Mouse (Mus musculus) v-Abl transformed pro-B cells (cell line): ENCODE measurements around the gene Kantr.

Source experiments
- in situ Hi-C, 2 experiments: fragments of 400-800 bp; cut with MboI; formaldehyde crosslinking; loops; one replicate each; pipeline ENCODE4 v1.15.1; 2025; ENCODE audit not compliant: unreplicated experiment in 2 of 2

Kantr gene

DNA sequence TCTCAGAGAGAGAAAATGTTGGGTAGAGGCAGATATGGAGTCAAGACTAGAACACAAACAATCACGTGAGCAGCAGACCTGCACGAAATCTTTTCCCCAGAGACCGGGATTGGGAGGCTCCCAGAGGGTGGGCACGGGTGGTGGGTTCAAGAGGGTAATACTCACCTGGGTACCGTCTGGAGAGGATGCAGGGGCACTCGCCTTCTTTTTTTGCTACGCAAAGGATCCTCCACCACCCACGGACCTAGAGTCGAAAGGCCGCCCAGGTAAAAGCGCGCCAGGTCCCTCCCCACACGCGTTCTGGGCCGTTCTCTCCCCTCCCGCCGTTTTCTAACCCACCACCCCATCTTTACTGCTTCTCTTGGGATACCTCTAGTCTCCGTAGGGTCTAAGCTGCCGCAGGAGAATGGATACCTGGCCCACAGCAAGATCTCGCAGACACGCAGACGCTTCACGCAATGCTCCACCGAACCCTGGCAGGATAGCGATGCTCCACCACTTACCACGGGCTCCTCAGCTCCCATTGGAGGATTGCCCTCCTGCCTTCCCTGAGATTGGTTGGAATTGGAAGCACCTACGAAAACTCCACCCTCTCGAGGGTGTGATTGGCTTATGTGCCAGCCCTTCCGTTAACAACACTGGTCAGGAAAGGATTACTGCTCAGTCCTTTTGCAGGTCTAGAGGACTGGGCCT is at the start of gene Kantr:
TSS of gene Kantr (minus strand) at position 500 of the 693 bp plus-strand sequence.
- in situ Hi-C loops, result loop anchor here in 1 of 2 experiments (25.0 kb wide), 1 partner anchor 185 kb away; no protein-coding TSS in a partner anchor

DNA sequence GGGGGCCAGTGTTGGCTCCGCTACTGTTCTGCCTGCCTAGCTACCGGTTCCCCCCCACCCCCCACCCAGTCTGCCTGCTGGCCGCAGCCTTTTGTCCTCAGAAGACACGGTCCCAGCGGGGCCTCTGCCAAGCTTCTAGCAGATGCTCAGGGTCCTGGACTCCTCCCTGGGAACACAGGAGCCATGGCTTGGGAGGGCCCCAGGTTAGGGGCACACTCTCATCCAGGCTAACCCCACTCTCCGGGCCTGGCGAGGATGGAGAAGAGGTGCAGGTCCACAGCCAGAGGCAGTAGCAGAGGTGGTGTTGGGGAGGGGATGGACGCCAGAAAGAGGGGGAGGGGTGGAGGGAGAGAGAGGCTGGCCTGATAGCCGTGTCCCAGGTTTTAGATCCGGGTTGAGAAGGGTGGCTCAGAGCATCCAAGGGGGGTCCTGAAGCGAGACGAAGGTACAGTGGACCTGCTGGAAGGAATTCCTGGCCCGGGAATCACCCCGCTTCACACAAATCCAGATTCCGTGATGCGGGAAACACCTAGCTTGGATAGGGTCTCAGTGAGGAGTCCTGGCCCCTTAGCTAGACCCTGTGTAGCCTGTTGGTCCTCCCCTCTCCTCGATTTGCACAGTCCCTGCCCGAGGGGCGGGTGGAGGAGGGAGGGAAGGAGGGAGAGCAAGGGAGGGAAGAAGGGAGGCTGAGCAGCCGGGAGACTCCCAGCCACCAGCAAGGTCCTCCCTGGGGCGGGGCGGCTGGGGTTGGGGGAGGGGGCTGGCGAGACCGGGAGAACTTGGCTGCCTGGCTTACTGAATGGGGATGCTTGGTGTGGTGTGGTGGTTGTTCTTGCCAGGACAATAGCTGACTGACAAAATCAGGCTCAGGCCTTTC is 41.3 kb upstream of the Kantr start, which contains the start of gene Gpr173:
TSS of gene Gpr173 (minus strand) at position 308 of the 877 bp plus-strand sequence.
- in situ Hi-C loops, result no loop called here

DNA sequence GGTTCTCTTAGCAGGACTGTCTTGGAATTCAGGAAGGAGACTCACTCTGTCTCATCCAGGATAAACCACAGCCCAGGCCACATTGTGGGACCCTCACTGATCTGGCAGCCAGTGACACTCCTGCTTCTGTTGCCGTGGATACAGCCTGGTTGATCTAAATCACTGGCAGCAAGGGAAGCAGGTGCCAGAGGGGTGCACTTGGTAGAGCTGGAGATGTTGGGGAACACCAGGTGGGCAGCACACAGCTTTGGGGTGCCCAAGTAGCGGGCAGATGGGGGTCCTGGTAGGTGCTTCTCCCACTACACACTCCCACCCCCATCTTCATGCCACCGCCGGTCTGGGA is 40.7 kb upstream of the Kantr start:
- in situ Hi-C loops, result no loop called here

- in situ Hi-C loops, result no loop called here
Observed at GRCm38 (mm10) chrX:152366418-152366817, 39.1 kb upstream of the Kantr start.

- in situ Hi-C loops, result no loop called here
Observed at GRCm38 (mm10) chrX:152352553-152353153, 25.4 kb upstream of the Kantr start.

- in situ Hi-C loops, result loop anchor here in 1 of 2 experiments (10.0 to 25.0 kb wide), 2 partner anchors 102 to 165 kb away; no protein-coding TSS in a partner anchor
Observed at GRCm38 (mm10) chrX:152347041-152347440, 19.7 kb upstream of the Kantr start.

- in situ Hi-C loops, result loop anchor here in 1 of 2 experiments (10.0 to 25.0 kb wide), 2 partner anchors 102 to 166 kb away; no protein-coding TSS in a partner anchor
Observed at GRCm38 (mm10) chrX:152346587-152346986, 19.3 kb upstream of the Kantr start.

- in situ Hi-C loops, result loop anchor here in 1 of 2 experiments (10.0 to 25.0 kb wide), 2 partner anchors 98 to 169 kb away; no protein-coding TSS in a partner anchor
Observed at GRCm38 (mm10) chrX:152342903-152343302, 15.6 kb upstream of the Kantr start.

DNA sequence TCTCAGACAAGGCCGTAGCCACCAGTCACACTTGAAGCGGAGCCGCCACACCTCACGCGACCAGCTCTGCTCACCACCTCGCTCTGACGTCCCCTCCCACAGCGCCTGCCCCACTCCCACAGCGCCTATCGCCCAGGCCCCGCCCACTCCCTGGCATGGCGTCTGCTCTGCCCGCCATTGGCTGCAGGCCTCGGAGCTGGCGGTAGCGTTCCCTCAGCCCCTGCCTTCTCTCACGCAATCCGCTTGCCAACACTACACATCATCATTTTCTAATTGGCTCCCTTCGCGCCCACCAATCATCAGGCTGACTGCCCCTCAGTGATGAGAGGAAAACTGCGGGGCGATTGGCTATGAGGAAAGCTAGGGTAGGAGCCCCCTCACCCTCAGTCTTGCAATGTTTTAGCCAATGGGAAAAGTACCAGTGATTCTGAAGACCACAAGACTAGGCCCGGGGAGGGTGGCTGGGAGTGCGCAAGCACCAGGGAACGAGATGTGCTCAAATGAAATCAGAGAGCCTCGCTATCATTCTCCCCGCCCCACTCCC is 15.1 kb upstream of the Kantr start, which contains the start of gene Tspyl2:
TSS of gene Tspyl2 (minus strand) at position 68 of the 544 bp plus-strand sequence.
- in situ Hi-C loops, result loop anchor here in 1 of 2 experiments (10.0 to 25.0 kb wide), 2 partner anchors 98 to 170 kb away; no protein-coding TSS in a partner anchor

- in situ Hi-C loops, result loop anchor here in 1 of 2 experiments (10.0 to 25.0 kb wide), 2 partner anchors 97 to 171 kb away; no protein-coding TSS in a partner anchor
Observed at GRCm38 (mm10) chrX:152341496-152341895, 14.2 kb upstream of the Kantr start.

DNA sequence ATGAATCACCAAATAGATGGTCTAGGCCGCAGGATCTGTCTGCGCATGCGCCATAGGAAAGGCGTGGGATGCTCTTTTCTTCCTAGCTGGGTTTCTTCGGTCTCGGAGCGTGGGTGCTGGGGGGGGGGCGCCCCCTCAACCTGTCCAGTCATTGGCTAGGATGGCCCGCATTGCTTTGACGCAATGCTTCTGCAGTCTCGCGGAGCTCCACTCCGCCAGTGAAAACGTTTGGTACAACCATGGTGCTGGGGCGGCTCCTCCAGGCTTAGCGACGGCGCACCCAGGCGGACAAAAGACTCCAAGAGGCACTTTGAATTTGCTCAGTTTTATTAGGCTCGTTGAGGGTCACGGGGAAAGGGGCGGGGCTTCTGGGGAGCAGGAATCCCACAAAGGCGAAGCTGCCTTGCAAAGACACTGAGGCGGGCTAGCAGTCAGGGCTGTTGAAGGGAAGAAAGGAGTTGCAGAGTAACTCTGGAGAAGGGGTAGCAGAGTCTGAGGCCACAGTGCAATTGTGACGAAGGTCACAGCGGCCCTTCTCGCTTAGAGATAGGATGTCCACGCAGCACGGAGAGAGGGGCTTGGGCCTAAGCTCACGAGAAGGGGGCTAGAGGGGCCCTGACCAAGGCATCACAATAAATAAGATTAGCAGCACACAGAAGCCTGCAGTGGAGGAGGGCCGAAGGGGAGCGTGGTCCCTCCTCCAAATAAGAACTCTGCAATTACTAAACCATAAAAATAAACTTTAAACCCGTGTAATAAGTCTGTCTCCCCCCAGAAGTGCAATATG is 9.4 kb upstream of the Kantr start:
- in situ Hi-C loops, result loop anchor here in 1 of 2 experiments (25.0 kb wide), 1 partner anchor 176 kb away; no protein-coding TSS in a partner anchor

GRCm38 (mm10) chrX:152336123-152336522 is 8.8 kb upstream of the Kantr start:
- in situ Hi-C loops, result loop anchor here in 1 of 2 experiments (25.0 kb wide), 1 partner anchor 176 kb away; no protein-coding TSS in a partner anchor

GRCm38 (mm10) chrX:152329400-152329799 is 2.1 kb upstream of the Kantr start:
- in situ Hi-C loops, result loop anchor here in 1 of 2 experiments (25.0 kb wide), 1 partner anchor 183 kb away; no protein-coding TSS in a partner anchor

- in situ Hi-C loops, result loop anchor here in 1 of 2 experiments (25.0 kb wide), 1 partner anchor 185 kb away; no protein-coding TSS in a partner anchor
Observed at GRCm38 (mm10) chrX:152327689-152328052, 376 bp upstream of the Kantr start.

DNA sequence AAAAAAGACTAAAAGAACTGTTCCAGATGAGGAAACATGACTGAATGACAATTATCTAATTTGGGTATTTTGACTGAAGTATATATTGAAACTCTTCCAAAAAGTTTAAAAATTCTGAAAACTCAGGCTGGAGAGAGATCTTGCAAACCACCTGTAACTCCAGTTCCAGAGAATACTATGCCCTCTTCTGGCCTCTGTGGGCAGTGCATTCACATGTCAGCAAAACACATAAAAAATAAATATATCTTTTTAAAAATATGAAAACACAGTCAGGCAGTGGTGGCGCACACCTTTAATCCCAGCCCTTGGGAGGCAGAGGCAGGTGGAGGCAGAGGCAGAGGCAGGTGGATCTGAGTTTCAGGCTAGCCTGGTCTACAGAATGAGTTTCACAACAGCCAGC is 3.7 kb downstream of the Kantr start:
- in situ Hi-C loops, result no loop called here

GRCm38 (mm10) chrX:152322776-152323175 is 4.5 kb downstream of the Kantr start:
- in situ Hi-C loops, result no loop called here

DNA sequence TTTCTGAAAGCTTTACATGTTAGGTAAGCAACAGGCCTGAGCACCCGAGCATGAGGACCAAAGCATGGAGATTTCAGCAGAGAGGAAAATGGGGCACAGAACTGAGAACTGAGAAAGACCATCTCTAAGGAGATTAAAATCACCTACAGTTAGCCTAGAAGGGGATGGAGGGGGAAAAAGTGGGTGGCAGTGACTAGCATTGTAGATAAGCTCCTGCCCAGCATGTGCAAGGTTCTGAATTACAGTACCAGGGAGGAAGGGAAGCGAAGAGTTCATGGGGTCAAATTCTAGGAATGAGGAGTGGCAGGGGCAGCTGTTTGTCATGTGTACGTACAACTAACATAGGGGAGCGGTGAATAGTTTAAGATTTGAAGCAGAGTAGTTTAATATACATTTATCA is 6.8 kb downstream of the Kantr start:
- in situ Hi-C loops, result no loop called here

GRCm38 (mm10) chrX:152307942-152308341 is 19.4 kb downstream of the Kantr start:
- in situ Hi-C loops, result no loop called here

GRCm38 (mm10) chrX:152307371-152307770 is 19.9 kb downstream of the Kantr start:
- in situ Hi-C loops, result no loop called here
